Mouse (Mus musculus): ENCODE data around the gene Lrig1. TPM values are rescaled to one million over a fixed set of nuclear protein-coding genes. Genes with fewer than 3 reads are reported as not detected.

Gene Lrig1
- total and polyA plus RNA-seq, 3 experiments, result 0.58 to 0.75 TPM; not detected in 1

DNA sequence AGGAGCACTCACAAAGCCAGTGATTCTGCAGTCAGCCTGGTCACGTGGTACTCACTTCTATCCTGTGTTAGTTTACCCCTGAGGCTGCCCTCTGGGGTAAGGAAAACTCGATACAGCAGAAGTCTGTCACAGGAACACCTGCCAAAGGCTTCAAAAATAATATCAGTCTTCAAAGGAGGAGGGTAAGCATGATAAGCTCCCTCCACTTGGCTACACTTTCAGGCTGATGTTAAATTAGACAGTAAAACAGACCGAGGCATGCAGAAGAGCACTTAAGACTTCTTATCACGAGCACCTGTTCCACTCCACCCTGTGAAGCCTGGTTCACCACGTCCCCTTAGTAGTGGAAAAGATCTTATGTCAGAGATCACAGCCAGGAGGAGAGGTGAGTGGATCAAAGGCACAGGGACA lies 62.9 kb downstream of the Lrig1 start (continued):
- TF ChIP-seq ELF1 (IDR thresholded peaks at IDR 0.05; ENCODE audit: low read depth, low read length), result no peak

GRCm38 (mm10) chr6:94635343-94635742 lies 64.6 kb downstream of the Lrig1 start:
- no peak overlapping the region for H3K4me3 ChIP-seq (ENCODE audit: control insufficient read depth in 1 of 2, insufficient read depth in 1 of 2, low read depth in 2 of 2, low read length in 2 of 2)
- H3K36me3 ChIP-seq (ENCODE audit: control insufficient read depth in 1 of 2, insufficient read depth in 2 of 2, low read length in 2 of 2), result no peaks in the 10 kb centered on the region; a peak in 1 of 4 replicates

DNA sequence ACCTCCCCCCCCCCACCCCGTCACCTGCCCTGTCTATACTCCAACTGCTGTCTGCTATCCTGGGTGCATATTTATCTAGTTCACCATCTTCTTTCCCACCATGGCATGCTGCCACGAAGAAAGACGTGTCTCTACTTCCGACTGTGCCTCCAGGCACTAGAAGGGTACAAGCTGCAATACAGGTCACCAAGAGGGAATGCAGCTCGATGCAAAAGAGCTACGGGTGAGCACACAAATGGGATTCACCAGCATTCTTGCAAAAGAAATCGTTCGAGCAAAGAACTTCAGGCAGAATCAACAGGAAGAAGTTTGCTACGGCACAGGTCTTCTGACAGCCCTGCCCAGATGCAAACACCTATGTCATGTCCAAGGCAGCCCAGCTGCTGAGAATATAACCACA lies 65.2 kb downstream of the Lrig1 start:
- Histone ChIP-seq H3K27ac (ENCODE audit: control insufficient read depth, low read depth, low read length) (no peak overlapping the region), H3K9me3 (replicated peaks; ENCODE audit: insufficient read depth, low read length) (no peaks in the 10 kb centered on the region), H3K36me3 (ENCODE audit: control insufficient read depth in 1 of 2, insufficient read depth in 2 of 2, low read length in 2 of 2) (no peaks in the 10 kb centered on the region; a peak in 1 of 4 replicates), H3K4me3 (ENCODE audit: control insufficient read depth in 1 of 2, insufficient read depth in 1 of 2, low read depth in 2 of 2, low read length in 2 of 2) (no peak overlapping the region), H3K79me2 (ENCODE audit: control insufficient read depth, insufficient read depth, low read length, poor library complexity) (no peaks in the 10 kb centered on the region), H3K4me1 (ENCODE audit: control insufficient read depth in 1 of 2, insufficient read depth in 2 of 2, low read length in 2 of 2) (peaks cover 8 to 12% of the 10 kb centered on the region in 2 experiments; a peak in 3 of 4 replicates), H3K9ac (ENCODE audit: control insufficient read depth, low read depth, low read length, poor library complexity, severe bottlenecking) (no peak overlapping the region), H3K27me3 (ENCODE audit: control insufficient read depth in 1 of 2, insufficient read depth in 2 of 2, low read length in 2 of 2) (no peaks in the 10 kb centered on the region)
- no peak for TF ChIP-seq ZKSCAN1 (IDR thresholded peaks at IDR 0.05; ENCODE audit: low read depth, low read length)
- no peak for TF ChIP-seq MXI1 (IDR thresholded peaks at IDR 0.05; ENCODE audit: low read depth, low read length)
- no peak for TF ChIP-seq ZMIZ1 (IDR thresholded peaks at IDR 0.05; ENCODE audit: low read depth, low read length)
- no peak for TF ChIP-seq E2F4 (IDR thresholded peaks at IDR 0.05; ENCODE audit: borderline replicate concordance, low read depth, low read length)
- peak; percentile 30 for DNase-seq (ENCODE audit: low read depth, low spot score)

More at GRCm38 (mm10) chr6:94635343-94635742, 64.6 kb downstream of the Lrig1 start:
- H3K27me3 ChIP-seq (ENCODE audit: control insufficient read depth in 1 of 2, insufficient read depth in 2 of 2, low read length in 2 of 2), result no peaks in the 10 kb centered on the region
- TF ChIP-seq ZC3H11A (IDR thresholded peaks at IDR 0.05; ENCODE audit: low read depth, low read length) (no peak), NELFE (IDR thresholded peaks at IDR 0.05; ENCODE audit: low read depth, low read length) (no peak), NRF1 (IDR thresholded peaks at IDR 0.05; ENCODE audit: insufficient read depth, low read depth, low read length, poor library complexity, severe bottlenecking) (no peak), ZNF384 (IDR thresholded peaks at IDR 0.05; ENCODE audit: low read depth, low read length) (no peak), MAFK (IDR thresholded peaks at IDR 0.05; ENCODE audit: borderline replicate concordance, low read depth, low read length) (no peak), MAX (IDR thresholded peaks at IDR 0.05; ENCODE audit: low read length) (no peak), CTCF (IDR thresholded peaks at IDR 0.05 in 2 of 3, conservative IDR thresholded peaks at IDR 0.05 in 1 of 3; ENCODE audit: control insufficient read depth in 1 of 3, insufficient read depth in 1 of 3, low read depth in 2 of 3, low read length in 3 of 3, poor library complexity in 1 of 3, severe bottlenecking in 1 of 3) (no peak), BHLHE40 (IDR thresholded peaks at IDR 0.05; ENCODE audit: borderline replicate concordance, low read depth, low read length) (no peak), UBTF (IDR thresholded peaks at IDR 0.05; ENCODE audit: borderline replicate concordance, insufficient read depth, low read depth, low read length) (no peak)
- no peak for DNase-seq (ENCODE audit: low read depth, low spot score)
- no peak overlapping the region for H3K9ac ChIP-seq (ENCODE audit: control insufficient read depth, low read depth, low read length, poor library complexity, severe bottlenecking)
- no peak overlapping the region for H3K27ac ChIP-seq (ENCODE audit: control insufficient read depth, low read depth, low read length)
- peaks cover 8 to 12% of the 10 kb centered on the region in 2 experiments; a peak in 3 of 4 replicates for H3K4me1 ChIP-seq (ENCODE audit: control insufficient read depth in 1 of 2, insufficient read depth in 2 of 2, low read length in 2 of 2)
- H3K79me2 ChIP-seq (ENCODE audit: control insufficient read depth, insufficient read depth, low read length, poor library complexity), result no peaks in the 10 kb centered on the region
- no peaks in the 10 kb centered on the region for H3K9me3 ChIP-seq (replicated peaks; ENCODE audit: insufficient read depth, low read length)
